Mouse (Mus musculus): Measurements from ENCODE around the gene Bap1.

Bap1 gene

DNA sequence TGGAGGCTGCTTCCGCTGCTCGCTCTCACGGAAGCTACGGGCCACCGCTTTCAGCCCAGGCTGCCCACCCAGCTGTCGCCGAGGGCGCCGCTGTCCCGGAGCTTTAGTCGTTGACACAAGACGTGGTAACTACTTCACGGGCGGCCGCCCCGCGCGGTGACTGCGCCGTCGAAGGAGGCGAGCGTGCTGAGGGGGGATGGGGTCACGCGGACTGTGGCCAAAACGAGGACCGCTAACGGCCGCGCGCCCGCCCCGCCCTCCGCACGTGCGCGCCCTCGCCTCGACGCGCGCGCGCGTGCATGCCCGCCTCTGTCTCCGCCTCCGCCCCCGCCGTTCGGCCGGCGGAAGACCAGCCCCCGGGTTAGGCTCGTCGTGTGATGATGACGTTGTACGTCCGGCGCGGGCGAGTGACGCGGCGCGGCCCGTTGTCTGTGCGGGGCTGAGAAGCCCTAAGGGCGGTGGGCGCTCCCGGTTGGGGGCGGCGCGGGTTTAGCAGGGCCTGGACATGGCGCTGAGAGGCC lies at the start of gene Bap1, which contains the start of gene Phf7:
Bap1 (plus strand) TSS at position 367 of the 521 bp plus-strand sequence.
Phf7 (minus strand) TSS at position 234 of the 521 bp plus-strand sequence.
- peak; percentile 98 for DNase-seq (ENCODE audit: low read depth, low spot score)

DNA sequence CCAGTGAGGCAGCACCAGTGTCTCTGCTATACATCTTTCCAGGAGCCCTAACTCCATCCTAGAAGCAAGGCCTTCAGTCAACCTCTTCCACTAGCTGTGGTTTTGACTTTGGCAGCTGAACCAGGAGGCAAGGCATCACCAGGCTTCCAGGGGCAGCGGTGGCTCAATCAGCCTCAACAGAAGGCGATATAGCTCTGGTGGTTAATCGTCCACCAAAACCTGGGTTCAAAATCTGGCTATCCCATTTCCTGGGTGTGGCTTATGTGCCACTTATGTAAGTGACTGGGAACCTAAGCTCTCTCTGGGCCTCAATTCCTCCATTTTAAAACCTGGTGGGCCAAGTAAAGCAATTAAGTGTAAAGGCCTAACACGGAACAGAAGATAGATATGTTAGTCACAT lies 46.4 kb upstream of the Bap1 start:
- DNase-seq (ENCODE audit: low read depth, low spot score): no peak

DNA sequence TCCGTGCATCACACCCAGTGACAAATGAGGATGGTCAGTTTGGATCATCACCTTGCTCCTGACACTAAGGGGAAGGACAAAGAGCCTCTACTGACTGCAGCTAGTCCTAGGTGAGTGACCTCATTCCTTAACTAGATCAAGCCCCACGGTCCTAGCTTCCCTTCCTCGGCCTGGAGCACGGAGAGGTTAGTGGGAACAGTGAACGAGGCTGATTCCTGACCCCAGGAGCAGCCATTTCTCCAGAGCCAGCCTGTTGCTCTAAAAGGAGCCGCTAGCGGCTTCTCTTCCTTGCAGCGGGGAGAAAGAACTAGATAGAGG lies 46.0 kb upstream of the Bap1 start:
- DNase-seq (ENCODE audit: low read depth, low spot score): peak; percentile 10

DNA sequence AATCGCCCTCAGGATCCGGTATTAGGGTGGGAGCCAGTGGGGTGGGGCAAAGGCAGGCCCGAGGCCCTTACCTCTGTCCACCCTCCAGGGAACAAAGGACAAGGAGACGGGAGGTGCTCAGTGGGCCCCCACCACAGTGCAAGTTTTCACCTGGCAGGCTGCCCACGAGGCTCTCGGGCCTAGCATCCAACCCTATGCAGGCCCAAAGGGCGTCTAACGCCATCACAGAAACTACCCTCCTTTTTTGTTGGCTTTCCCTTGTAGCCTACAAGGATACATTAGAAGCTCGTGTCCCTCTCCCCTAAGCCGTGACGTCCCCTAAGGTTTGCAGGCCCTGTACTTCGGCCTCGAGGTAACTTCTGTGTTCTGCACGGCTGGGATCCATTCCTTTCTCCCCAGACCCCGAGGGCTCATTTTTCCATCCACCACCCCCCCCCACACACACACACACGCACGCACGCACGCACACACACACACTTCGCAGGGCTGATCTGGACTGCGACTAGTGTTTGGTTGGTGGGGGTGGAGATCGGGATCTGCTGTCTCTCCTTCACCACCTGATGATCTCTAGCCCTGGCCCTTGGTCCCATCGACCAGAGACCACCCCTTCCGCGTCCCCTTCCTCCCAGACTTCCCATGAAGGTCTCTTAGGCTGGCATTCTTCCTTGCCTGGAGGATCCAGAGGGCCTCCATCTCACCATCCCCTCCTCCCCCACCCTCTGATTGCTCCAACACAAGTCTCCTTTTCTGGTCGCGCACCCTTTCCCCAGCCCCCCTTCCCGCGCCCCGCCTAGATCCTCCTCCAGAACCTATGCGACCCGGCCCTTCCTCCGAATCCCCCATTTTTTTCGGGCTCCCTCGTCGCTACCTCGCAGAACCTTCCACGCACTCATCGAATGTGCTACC lies 45.4 kb upstream of the Bap1 start:
- DNase-seq (ENCODE audit: low read depth, low spot score): peak; percentile 53

DNA sequence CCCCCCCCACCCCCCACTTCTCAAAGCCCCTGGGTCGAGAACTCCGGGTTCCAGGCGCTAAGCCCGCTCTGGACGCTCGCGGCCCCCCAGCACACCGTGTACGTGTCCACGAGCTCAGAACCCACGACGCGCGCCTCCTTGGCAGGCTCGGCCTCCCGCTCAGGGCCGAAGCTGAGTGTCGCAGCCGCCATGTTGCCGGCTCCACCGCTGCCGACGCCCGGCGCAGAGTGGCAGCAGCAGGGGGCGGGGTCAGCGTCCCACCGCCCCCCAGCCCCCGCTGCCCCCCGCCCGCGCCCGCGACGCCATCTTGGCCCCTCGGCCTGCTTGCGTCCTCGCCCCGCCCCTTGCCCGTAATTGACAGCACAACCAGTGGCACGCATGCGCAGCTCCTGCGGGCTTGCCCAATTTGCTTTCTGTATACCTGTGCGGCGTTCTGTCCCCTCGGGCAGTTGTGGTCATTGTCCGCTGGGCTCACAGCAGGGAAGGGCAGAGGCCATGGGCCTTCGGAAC lies 44.7 kb upstream of the Bap1 start:
- DNase-seq (ENCODE audit: low read depth, low spot score): peak; percentile 95

DNA sequence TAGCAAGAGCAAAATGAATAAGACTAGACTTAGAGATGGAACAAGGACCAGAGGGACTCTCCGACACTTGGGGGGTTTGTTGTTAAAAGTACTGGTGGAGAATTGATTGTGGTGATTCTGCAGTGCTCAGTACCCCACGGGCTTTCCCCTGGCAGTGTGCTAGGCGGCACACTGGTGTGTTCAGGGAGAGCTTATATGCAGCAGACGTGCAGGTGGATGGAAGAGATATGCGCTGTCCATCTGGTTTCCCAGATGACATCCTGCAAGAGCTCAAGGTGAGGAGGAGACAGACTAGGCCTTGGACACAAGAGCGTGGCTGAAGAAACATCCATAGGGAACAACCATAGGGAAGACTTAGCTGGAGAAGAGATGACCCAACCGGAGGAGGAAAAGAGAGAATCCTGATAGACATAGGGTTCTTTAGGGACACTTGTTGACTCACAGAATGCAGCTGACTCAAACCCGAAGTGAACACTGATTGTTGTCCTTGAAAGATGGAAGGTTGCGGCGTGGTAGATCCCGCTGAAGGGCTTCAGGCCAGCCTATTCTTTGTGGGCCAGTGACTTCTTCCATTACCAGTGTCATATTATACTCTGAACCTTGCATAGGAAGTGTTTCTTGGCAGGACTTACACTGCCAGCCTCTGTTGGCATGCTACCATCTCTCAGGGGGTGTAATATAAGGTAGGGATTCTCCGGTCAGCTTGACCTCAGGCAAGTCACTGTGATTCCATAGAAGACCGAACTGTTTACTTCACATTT lies 44.0 kb upstream of the Bap1 start:
- DNase-seq (ENCODE audit: low read depth, low spot score): peak; percentile 9

- DNase-seq (ENCODE audit: low read depth, low spot score): no peak
Measured at GRCm38 (mm10) chr14:31208084-31208483, 43.2 kb upstream of the Bap1 start, which contains the start of gene Tnnc1. Gene Tnnc1 (plus strand): TSS chr14:31208312.

DNA sequence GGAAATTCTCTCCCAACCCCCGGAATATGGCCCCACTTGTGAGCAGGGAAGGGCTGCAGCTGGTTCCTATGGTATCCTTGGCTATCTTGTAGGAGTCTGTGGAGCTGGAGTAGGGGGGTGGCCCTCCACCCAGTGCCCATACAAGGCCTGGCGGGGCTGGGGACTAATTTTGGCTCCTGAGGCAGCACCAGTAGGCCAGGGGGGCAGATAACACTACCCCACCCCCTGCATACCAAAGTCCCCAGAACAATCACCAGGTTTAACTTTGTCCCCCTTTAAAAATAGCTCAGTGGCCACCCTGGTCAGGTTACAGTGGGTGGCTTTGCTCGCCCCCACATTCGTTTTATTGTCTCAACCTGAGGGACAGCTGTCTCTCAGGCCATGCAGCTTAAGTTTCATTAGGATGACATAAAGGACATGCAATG lies 42.1 kb upstream of the Bap1 start:
- no peak for DNase-seq (ENCODE audit: low read depth, low spot score)

DNA sequence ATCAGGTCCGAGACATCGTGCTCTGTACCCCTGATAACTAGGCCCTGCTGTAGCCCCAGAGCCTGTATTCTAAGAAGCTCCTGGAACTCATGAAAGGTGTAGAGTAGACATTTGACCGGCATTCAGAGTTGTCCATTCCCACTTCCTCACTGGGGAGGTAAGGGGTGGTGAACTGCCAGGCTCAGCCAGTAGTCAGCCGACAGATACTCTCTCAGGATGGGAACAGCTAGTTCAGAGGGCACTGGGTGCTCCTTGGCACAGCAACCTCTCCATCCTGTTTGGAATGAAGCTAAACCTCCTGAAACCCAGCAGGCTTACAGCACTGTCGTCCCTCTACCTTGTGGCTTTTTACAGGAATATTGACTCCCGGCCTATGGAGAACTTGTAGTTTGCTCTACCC lies 39.4 kb upstream of the Bap1 start:
- DNase-seq (ENCODE audit: low read depth, low spot score): no peak

DNA sequence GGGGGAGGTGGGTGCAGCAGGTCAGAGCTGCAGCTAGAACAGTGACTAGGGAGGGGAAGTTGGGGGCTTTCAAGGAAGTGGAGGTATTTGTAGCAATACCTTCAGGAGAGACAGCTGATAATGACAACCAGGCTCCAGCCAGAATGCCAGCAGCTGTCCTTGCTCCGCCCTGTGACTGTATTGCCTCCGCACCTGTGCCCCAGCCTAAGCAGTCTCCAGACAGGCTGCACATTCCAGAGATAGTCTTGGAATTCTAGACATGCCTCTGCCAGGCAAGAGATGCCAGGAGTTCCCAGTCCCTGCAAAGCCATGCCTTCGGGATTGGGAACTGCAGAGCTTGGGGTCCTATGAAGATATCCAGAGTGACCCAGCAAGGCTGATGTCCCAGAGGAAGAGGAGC lies 38.8 kb upstream of the Bap1 start:
- DNase-seq (ENCODE audit: low read depth, low spot score): no peak

GRCm38 (mm10) chr14:31213868-31214267 lies 37.4 kb upstream of the Bap1 start:
- no peak for DNase-seq (ENCODE audit: low read depth, low spot score)

GRCm38 (mm10) chr14:31214684-31215083 lies 36.6 kb upstream of the Bap1 start:
- no peak for DNase-seq (ENCODE audit: low read depth, low spot score)

GRCm38 (mm10) chr14:31215157-31216002 lies 35.9 kb upstream of the Bap1 start:
- peak; percentile 74 for DNase-seq (ENCODE audit: low read depth, low spot score)

DNA sequence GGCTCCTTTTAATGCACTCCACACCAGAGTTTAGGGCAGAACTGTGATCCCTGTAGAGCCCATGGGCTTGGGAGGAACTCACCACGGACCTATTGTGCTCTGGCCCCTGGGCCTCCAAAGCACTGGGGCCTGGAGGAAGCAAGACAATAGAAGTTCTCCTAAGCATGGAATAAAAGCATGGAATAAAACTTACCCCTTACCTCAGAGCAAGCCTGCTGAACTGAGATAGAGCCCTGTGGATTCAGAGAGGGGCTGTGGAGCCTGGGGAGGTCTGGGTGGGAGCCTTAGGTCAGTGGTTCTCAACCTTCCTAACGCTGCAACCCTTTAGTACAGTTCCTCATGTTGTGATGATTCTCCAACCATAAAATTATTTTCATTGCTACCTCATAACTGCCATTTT lies 34.4 kb upstream of the Bap1 start, which contains the start of gene Nisch:
Nisch (minus strand) TSS at position 101 of the 400 bp plus-strand sequence.
- no peak for DNase-seq (ENCODE audit: low read depth, low spot score)

DNA sequence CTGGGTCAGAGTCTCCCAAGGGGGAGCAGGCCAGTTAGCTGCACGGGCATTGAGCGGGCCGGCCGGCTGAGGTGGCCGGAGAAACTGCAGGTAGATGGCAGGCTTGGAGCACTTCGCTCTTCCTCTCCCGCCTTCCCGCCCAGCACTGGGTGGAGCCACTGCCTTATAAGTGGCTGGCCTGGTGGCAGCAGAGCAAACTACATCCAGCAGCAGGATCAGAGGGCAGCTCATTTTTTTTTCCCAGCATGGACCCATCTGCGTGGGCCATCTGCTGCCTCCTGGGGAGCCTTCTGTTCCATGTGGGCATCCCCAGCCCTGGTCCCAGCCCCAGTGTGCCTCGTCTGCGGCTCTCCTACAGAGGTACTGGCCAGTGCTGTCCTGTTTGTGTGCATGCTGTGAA lies 33.6 kb upstream of the Bap1 start, which contains the start of gene Sema3g:
Sema3g (plus strand) TSS at position 195 of the 400 bp plus-strand sequence.
- DNase-seq (ENCODE audit: low read depth, low spot score): peak; percentile 74

GRCm38 (mm10) chr14:31226978-31227377 lies 24.3 kb upstream of the Bap1 start:
- DNase-seq (ENCODE audit: low read depth, low spot score): no peak

- no peak for DNase-seq (ENCODE audit: low read depth, low spot score)
Measured at GRCm38 (mm10) chr14:31228234-31228633, 23.0 kb upstream of the Bap1 start.

- no peak for DNase-seq (ENCODE audit: low read depth, low spot score)
Measured at GRCm38 (mm10) chr14:31230442-31230841, 20.8 kb upstream of the Bap1 start.

GRCm38 (mm10) chr14:31232404-31233069 lies 18.7 kb upstream of the Bap1 start:
- DNase-seq (ENCODE audit: low read depth, low spot score): no peak

Data from A20 (cell line).